Mouse (Mus musculus) neural tube, embryonic 13.5 days (tissue): ENCODE data around the gene Oca2. TPM values are rescaled to one million over a fixed set of nuclear protein-coding genes. Genes with fewer than 3 reads are reported as not detected.

Experiments
- ATAC-seq: fragments of 200-750 bp; cut with Nextera tagmentation; 2 replicates; pipeline ENCODE4 v1.8.0; 2017; ENCODE audit warnings: low read depth, mild to moderate bottlenecking, moderate TSS enrichment, moderate library complexity
- H3K27ac ChIP-seq: fragments of 300-500 bp; sonication (generic); replicated peaks from 2 replicates; pipeline ENCODE4 v1.5.1; 2015; ENCODE audit warnings: moderate library complexity, mild to moderate bottlenecking, inconsistent platforms
- H3K27me3 ChIP-seq: fragments of 300-500 bp; sonication (generic); 2 replicates; pipeline ENCODE4 v1.6.1; 2015; ENCODE audit warnings: mild to moderate bottlenecking, inconsistent platforms
- H3K36me3 ChIP-seq: fragments of 300-500 bp; sonication (generic); 2 replicates; pipeline ENCODE4 v1.6.1; 2015; ENCODE audit warnings: mild to moderate bottlenecking, inconsistent platforms
- H3K4me1 ChIP-seq: fragments of 300-500 bp; sonication (generic); replicated peaks from 2 replicates; pipeline ENCODE4 v1.6.1; 2015; ENCODE audit warnings: inconsistent platforms
- H3K4me2 ChIP-seq: fragments of 300-500 bp; sonication (generic); 2 replicates; pipeline ENCODE4 v1.6.1; 2015; ENCODE audit warnings: inconsistent platforms, mild to moderate bottlenecking, moderate library complexity
- H3K4me3 ChIP-seq: fragments of 300-500 bp; sonication (generic); 2 replicates; pipeline ENCODE4 v1.5.1; 2015; ENCODE audit warnings: mild to moderate bottlenecking, inconsistent platforms
- H3K9ac ChIP-seq: fragments of 300-500 bp; sonication (generic); 2 replicates; pipeline ENCODE4 v1.6.1; 2015; ENCODE audit warnings: moderate library complexity, mild to moderate bottlenecking, inconsistent platforms
- H3K9me3 ChIP-seq: fragments of 300-500 bp; sonication (generic); 2 replicates; pipeline ENCODE4 v1.6.1; 2016; ENCODE audit warnings: inconsistent platforms
- WGBS: fragments of 180-500 bp; shearing (Covaris S2); methylation state at CpG from one replicate; pipeline ENCODE4 v1.1.7; 2015; 5-methylcytosine and 5-hydroxymethylcytosine counted together
- polyA plus RNA-seq: library from polyadenylated mRNA; unstranded; fragments of >200 nt; fragmentation: Nextera tagmentation; extraction: Ambion mirVana; gene quantifications from 2 replicates; pipeline ENCODE4 v1.2.1, GENCODE M21; 2015

Oca2 gene
- polyA plus RNA-seq, 1 experiment from 2014 or later, result 0.28 TPM

DNA sequence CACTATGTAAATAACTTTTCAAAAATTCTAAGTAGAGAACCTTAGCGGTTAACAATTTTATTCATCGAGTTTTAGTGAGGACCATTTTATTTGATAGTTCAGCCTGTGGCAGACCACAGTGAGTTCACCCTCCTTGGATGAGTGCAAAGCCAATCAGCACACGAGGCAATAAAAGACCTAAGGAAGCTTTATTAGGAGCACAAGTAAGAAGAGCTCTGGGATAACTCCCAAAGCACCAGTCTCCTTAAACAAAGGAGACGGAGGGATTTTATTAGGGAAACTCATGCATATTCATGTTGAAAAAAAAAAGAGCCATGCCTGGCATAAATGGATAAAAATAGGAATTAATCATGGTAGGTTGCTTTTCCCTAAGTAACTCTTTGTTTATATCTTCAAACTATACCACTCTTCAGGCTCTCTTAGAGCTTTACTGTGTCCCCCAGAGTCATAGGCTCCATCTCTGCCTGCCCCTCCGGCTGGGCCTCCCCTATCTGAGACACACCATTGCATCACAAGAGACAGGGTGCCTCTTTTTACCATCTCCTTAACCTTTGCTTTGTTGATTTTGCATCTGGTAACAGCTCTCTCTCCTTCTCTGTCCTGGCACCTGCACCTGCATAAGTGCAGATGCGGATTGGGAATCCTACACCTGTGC, 178.7 kb downstream of the Oca2 start:
- Histone ChIP-seq H3K27ac (no peak overlapping the region), H3K4me2 (no peak overlapping the region), H3K36me3 (no peaks in the 10 kb centered on the region), H3K4me1 (peaks cover 17% of the 10 kb centered on the region), H3K27me3 (no peaks in the 10 kb centered on the region), H3K9me3 (no peaks in the 10 kb centered on the region), H3K9ac (no peak overlapping the region), H3K4me3 (no peak overlapping the region)
- WGBS, result 33% methylated on average over 6 of the region's 6 CpGs
- peak; percentile 68 for ATAC-seq

DNA sequence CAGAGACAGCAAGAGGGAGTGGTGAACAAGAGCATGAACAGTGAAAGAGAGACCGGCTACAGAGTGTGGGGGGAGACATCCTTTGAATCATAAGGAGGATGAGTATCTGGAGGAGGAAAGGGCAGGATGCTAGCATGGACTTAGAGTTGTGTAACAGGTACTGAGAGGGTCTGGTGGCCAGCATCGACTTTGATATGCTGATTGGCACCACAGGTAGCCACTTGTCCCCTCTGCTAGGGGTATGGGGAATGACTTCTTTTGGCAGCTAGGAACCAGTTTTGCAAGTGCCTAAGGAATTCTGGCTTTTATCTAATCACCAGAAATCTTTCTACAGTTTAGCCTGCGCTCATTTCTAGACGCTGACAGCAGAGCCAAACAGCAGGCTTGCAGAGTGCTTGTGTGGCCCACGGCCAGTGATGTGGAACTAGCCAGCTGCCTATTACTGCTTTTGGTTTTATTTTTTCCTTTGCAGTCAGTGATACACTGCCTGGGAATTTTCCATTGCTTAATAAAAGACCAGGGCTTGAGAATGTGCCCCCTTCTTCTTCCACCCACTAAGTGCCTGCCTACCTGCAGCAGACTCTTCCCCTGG, 179.8 kb downstream of the Oca2 start:
- Histone ChIP-seq H3K9me3 (no peaks in the 10 kb centered on the region), H3K9ac (no peak overlapping the region), H3K27me3 (no peaks in the 10 kb centered on the region), H3K27ac (no peak overlapping the region), H3K4me3 (no peak overlapping the region), H3K4me1 (peaks cover 17% of the 10 kb centered on the region), H3K36me3 (no peaks in the 10 kb centered on the region), H3K4me2 (no peak overlapping the region)
- WGBS, result 29% methylated on average over 5 of the region's 5 CpGs
- ATAC-seq, result no peak

DNA sequence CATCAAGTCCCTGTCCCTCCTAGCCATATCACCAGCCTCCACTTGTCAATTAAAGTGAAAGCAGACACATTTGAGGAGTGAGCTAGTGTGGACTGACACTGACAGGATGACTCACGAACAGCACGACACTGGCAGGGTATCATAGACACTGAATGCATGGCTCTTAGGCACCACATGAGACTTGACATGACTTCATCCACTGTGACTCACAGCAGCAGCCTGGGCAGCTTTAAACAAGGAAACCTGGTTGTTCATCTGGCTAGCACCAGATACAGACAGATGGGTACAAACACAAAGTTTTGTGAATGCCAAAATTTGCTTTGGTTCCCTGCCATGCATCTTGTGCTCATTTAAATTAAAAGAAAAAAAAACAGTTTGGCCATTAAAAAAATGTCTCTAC, 182.4 kb downstream of the Oca2 start:
- Histone ChIP-seq H3K4me1 (peaks cover 17% of the 10 kb centered on the region), H3K27me3 (no peaks in the 10 kb centered on the region), H3K4me2 (no peak overlapping the region), H3K4me3 (no peak overlapping the region), H3K36me3 (no peaks in the 10 kb centered on the region), H3K27ac (no peak overlapping the region), H3K9me3 (no peaks in the 10 kb centered on the region), H3K9ac (no peak overlapping the region)
- no peak for ATAC-seq
- 88% methylated on average over 2 of the region's 2 CpGs for WGBS

DNA sequence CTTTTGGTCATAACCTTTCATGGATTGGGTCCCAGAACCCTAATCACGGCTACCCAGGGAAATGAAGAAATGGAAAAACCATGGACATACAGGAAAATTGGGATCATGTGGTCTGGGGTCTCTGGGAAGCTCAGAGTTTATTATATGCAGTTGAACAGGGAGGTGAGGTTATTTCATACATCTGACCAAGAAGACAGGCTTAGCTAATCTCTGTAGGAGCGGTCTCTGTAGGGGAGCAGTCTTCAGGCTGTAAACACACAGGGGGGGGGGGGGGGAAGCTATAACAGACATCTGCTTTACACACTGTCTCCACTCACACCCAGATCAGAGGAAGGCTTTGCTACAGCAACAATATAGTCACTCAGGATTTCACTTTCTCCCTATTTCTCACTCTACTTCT, 184.0 kb downstream of the Oca2 start:
- H3K9ac ChIP-seq, result no peak overlapping the region
- H3K4me3 ChIP-seq, result no peak overlapping the region
- 79% methylated on average over 2 of the region's 2 CpGs for WGBS
- H3K36me3 ChIP-seq, result no peaks in the 10 kb centered on the region
- no peaks in the 10 kb centered on the region for H3K27me3 ChIP-seq
- H3K27ac ChIP-seq, result no peak overlapping the region
- no peak for ATAC-seq
- H3K9me3 ChIP-seq, result no peaks in the 10 kb centered on the region
- H3K4me1 ChIP-seq, result peaks cover 12% of the 10 kb centered on the region
- H3K4me2 ChIP-seq, result no peak overlapping the region

DNA sequence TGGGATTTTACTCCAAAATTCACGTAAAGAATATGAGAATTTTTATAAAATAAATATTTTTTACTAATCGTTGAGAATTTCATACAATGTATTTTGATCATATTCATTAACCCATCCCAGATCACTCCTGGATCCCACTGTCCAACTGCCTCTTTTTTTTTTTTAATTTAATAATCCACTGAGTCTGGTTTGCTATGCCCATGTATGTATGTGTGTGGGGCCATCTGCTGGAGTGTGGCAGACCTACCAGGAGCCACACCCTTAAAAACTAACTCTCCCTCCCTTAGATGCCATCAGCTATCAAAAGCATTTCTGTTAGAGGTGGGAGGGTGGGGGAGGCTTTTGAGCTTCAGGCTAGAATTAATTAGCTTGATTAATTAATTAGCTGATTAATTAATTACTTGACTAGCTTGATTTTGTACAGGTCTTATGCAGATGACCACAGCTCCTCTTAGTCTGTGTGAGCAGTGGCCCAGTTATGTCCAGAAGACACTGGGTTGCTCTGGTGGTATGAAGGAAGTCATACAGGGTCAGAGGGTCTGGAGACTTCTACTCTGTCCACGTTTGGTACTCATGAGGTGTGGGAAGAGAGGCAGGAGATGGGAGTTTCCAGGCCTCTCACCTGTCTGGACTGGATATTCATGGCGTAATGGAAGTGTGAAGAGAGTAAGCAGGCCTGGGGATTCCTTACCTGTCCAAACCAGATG, 221.4 kb downstream of the Oca2 start:
- ATAC-seq, result no peak
- H3K4me3 ChIP-seq, result no peak overlapping the region
- WGBS, result 84% methylated on average over 4 of the region's 4 CpGs

DNA sequence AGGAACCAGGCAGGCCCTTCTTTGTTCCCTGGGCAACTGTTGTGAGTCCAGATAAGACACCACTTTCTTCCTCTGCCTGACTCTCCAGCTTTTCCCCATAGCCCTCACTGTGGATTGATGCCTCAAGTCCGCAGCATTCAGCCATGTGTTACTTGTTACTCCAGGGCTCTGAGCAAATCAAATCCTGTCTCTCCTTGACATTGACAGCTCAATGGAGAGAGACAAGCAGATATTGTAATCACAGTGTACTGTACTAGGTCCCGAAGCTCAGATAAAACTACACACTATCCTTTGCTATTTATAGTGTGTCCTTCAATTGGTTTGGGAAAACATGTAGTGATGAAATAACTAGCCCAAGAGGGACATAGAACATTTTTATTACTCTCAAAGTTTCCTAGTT, 258.7 kb downstream of the Oca2 start:
- Histone ChIP-seq H3K9me3 (no peaks in the 10 kb centered on the region), H3K27ac (no peak overlapping the region), H3K4me2 (no peak overlapping the region), H3K36me3 (no peaks in the 10 kb centered on the region), H3K4me3 (no peak overlapping the region), H3K27me3 (no peaks in the 10 kb centered on the region), H3K9ac (no peak overlapping the region), H3K4me1 (no peaks in the 10 kb centered on the region)
- 78% methylated on average over 2 of the region's 2 CpGs for WGBS
- ATAC-seq, result no peak

More for the DNA sequence above, 221.4 kb downstream of the Oca2 start:
- Histone ChIP-seq H3K27me3 (no peaks in the 10 kb centered on the region), H3K9me3 (no peaks in the 10 kb centered on the region), H3K4me1 (no peaks in the 10 kb centered on the region), H3K27ac (no peak overlapping the region), H3K9ac (no peak overlapping the region), H3K36me3 (no peaks in the 10 kb centered on the region), H3K4me2 (no peak overlapping the region)

DNA sequence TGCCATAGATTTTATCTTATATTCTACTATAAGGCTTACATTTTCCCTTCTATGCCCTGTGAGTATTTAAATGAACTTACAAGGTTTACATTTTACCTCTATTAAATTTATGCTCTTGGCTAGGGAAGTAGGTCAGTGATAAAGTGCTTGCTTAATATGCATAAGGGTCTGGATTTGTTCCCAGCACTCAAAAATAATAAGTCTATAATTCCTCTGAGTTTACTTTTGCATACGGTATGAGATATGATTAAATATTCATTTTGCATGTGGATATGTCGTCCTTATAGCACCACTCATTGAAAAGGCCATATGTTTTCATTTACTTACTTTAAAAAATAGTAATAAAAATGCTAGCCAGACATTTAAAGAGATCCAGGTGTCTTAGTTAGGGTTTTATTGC, 259.8 kb downstream of the Oca2 start:
- 67% methylated on average over 2 of the region's 2 CpGs for WGBS
- Histone ChIP-seq H3K4me3 (no peak overlapping the region), H3K36me3 (no peaks in the 10 kb centered on the region), H3K4me2 (no peak overlapping the region), H3K27me3 (no peaks in the 10 kb centered on the region), H3K4me1 (no peaks in the 10 kb centered on the region), H3K9ac (no peak overlapping the region), H3K27ac (no peak overlapping the region), H3K9me3 (no peaks in the 10 kb centered on the region)
- ATAC-seq, result peak; percentile 19; the same call in 1 of the 2 replicates

DNA sequence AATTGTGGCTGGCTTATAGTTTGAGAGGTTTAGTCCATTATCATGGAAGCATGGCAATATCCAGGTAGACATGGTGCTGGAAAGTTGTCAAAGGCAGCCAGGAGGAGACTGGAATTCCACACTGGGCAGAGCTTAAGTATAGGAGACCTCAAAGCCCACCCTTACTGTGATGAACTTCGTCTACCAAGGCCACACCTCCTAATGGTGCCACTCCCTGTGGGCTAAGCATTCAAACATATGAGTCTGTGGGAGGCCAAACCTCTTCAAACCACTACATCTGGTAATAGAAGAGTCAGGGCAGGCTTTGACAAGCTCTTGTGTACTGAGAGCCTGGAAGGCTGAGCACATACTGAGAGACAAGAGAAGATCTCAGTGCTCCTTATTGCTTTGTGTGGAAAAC, 260.2 kb downstream of the Oca2 start:
- Histone ChIP-seq H3K27me3 (no peaks in the 10 kb centered on the region), H3K27ac (no peak overlapping the region), H3K4me3 (no peak overlapping the region), H3K4me1 (no peaks in the 10 kb centered on the region), H3K9ac (no peak overlapping the region), H3K36me3 (no peaks in the 10 kb centered on the region), H3K9me3 (no peaks in the 10 kb centered on the region), H3K4me2 (no peak overlapping the region)
- WGBS, result 54% methylated on average over 1 of the region's 1 CpGs
- ATAC-seq, result no peak; the same call in 1 of the 2 replicates

DNA sequence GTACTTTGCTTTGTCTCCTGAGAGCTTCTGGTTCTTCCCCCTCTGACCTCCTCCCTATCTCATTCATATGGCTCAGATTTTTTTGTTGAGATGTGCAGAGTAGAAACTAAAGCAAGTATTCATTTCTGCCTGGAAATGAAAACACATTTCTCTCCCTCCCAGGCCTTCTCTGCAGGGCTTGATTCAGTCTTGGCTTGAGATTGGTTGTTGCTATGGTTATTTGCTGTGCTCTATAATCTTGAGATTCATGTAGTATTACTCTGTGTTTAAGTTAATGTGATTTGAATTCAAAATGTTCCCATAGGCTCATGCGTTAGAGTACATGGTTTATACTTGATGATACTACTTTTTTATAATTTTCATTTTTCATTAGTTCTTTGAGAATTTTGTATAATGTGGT, 260.9 kb downstream of the Oca2 start:
- Histone ChIP-seq H3K9me3 (no peaks in the 10 kb centered on the region), H3K27me3 (no peaks in the 10 kb centered on the region), H3K27ac (no peak overlapping the region), H3K4me1 (no peaks in the 10 kb centered on the region), H3K36me3 (no peaks in the 10 kb centered on the region), H3K9ac (no peak overlapping the region), H3K4me2 (no peak overlapping the region), H3K4me3 (no peak overlapping the region)
- 88% methylated on average over 1 of the region's 1 CpGs for WGBS
- ATAC-seq, result no peak

DNA sequence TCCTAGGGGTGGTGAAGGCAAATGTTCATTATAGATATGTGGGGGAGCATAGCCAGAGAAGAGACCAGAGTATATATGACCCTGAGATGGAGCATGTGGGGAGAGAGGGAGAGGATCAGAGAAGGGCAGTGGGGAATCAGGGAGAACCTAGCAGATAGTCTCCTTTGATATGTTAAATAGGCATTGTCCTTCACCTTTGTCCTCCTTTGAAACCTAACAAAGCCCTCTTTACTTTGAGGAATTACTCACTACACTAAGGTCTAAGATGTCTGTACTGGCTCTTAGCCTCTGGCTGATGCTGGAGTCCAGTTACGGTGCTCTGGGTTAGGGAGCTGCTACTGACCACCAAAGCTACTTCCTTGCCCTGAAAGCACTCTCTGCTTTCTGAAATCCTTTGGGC, 279.0 kb downstream of the Oca2 start:
- 3% methylated on average over 1 of the region's 1 CpGs for WGBS
- H3K36me3 ChIP-seq, result no peaks in the 10 kb centered on the region
- no peaks in the 10 kb centered on the region for H3K27me3 ChIP-seq
- no peaks in the 10 kb centered on the region for H3K9me3 ChIP-seq
- no peak overlapping the region for H3K9ac ChIP-seq
- peaks cover 4% of the 10 kb centered on the region; the same call in 1 of the 2 replicates for H3K4me1 ChIP-seq
- no peak overlapping the region for H3K27ac ChIP-seq
- no peak overlapping the region for H3K4me2 ChIP-seq
- no peak for ATAC-seq
- H3K4me3 ChIP-seq, result no peak overlapping the region

DNA sequence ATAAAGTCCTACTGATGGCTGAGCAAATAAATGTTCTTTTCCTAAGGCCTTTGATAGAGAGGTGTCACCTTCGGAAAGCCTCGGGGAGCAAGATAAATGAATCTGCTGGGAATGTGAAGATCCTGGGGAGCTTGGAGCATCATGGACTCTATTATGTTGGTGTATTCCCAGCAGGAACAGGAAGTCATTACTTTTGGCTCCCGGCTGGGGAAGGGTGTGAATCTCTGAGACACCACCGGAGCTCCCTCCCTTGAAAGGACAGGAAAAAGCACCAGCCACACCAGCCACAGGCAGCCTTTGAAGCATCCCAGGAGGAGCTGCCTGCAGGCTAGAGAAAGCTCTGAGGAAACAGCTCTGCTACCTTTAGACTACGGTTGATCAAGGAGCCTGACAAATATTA, 280.2 kb downstream of the Oca2 start:
- WGBS, result 6% methylated on average over 5 of the region's 5 CpGs
- H3K4me3 ChIP-seq, result no peak overlapping the region
- no peak overlapping the region for H3K4me2 ChIP-seq

DNA sequence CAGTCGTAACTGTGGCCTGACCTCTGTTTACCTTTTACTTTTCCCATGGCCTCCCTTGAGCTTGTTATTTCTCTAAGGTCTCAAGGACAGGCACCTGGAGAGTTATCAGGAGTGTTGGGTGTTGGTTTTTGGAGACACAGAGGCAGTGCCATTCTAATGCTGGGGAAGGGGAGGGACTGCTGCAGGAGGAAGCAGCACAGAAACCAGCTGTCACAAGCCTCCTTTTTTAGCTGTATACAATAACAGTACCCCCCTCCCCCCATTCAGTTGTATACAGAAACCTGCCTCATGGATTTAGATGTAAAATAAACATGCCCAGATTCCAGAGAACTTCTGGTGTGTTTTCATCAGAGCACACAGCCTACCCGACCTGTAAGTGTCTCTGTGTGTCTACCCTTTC, 295.3 kb downstream of the Oca2 start:
- H3K9ac ChIP-seq, result no peak overlapping the region
- H3K27me3 ChIP-seq, result no peaks in the 10 kb centered on the region
- H3K4me1 ChIP-seq, result no peaks in the 10 kb centered on the region
- H3K36me3 ChIP-seq, result no peaks in the 10 kb centered on the region
- H3K4me2 ChIP-seq, result no peak overlapping the region
- no peak for ATAC-seq
- no peak overlapping the region for H3K27ac ChIP-seq
- no peaks in the 10 kb centered on the region for H3K9me3 ChIP-seq
- 65% methylated on average over 2 of the region's 2 CpGs for WGBS
- H3K4me3 ChIP-seq, result no peak overlapping the region

More for the DNA sequence above, 280.2 kb downstream of the Oca2 start:
- no peaks in the 10 kb centered on the region for H3K27me3 ChIP-seq
- peaks cover 4% of the 10 kb centered on the region; the same call in 1 of the 2 replicates for H3K4me1 ChIP-seq
- no peaks in the 10 kb centered on the region for H3K36me3 ChIP-seq
- no peak overlapping the region for H3K9ac ChIP-seq
- no peak overlapping the region for H3K27ac ChIP-seq
- H3K9me3 ChIP-seq, result no peaks in the 10 kb centered on the region
- no peak for ATAC-seq
